Mouse (Mus musculus) heart, embryonic 16.5 days (tissue): ENCODE data around the gene Ptx3. TPM values are rescaled to one million over a fixed set of nuclear protein-coding genes. Genes with fewer than 3 reads are reported as not detected.

ENCODE experiments used
- polyA plus RNA-seq: library from polyadenylated mRNA; unstranded; fragments of >200 nt; fragmentation: Nextera tagmentation; extraction: Ambion mirVana; gene quantifications from 2 replicates; pipeline ENCODE4 v1.2.1, GENCODE M21; 2015

The Ptx3 gene
- polyA plus RNA-seq, 1 experiment from 2014 or later = 4.8 TPM

Other genes starting within 250 kb of the Ptx3 start
- gene Veph1, start 76.9 kb downstream of the Ptx3 start, polyA plus RNA-seq = 0.64 and 1.3 TPM in 2 replicates